Mouse (Mus musculus) heart, adult 2 months (tissue): Measurements from ENCODE around the gene Gm13288.
"Not testable (repeated sequence)": the region's sequence is repeated elsewhere in the genome, so short reads cannot be mapped to it uniquely, and the experiment has no call there.

Source experiments
- CTCF ChIP-seq: fragments of 200-600 bp; IDR thresholded peaks from 2 replicates; pipeline ENCODE4 v1.8.1; 2022; ENCODE audit warnings: antibody characterized with exemption, mild to moderate bottlenecking, moderate library complexity
- EP300 ChIP-seq: fragments of 200-500 bp; IDR thresholded peaks from 2 replicates; pipeline ENCODE4 v1.6.1; 2011; ENCODE audit warnings: low read depth, low read length, control low read depth; ENCODE audit not compliant: insufficient read depth

GRCm38 (mm10) chr4:88757628-88758031 lies 47.7 kb upstream of the Gm13288 start:
- peak; percentile 66 for TF ChIP-seq CTCF
- not testable (repeated sequence) for TF ChIP-seq EP300
